Mouse (Mus musculus): ENCODE results near the gene Sar1a. TPM values are rescaled to one million over a fixed set of nuclear protein-coding genes. Genes with fewer than 3 reads are reported as not detected.

Gene Sar1a
- polyA plus RNA-seq, 1 experiment from 2014 or later = 209 TPM

GRCm38 (mm10) chr10:61715462-61715837, 35.4 kb downstream of the Sar1a start:
- Histone ChIP-seq H3K36me3 (ENCODE audit: control insufficient read depth, insufficient read depth, low read length) (no peaks in the 10 kb centered on the region), H3K9ac (ENCODE audit: low read length) (peak overlapping the region; percentile 54), H3K4me3 (ENCODE audit: low read depth, low read length) (peak overlapping the region; percentile 67), H3K4me1 (replicated peaks; ENCODE audit: control insufficient read depth, insufficient read depth, low read length) (peaks cover 3% of the 10 kb centered on the region; the same call in 1 of the 2 replicates), H3K27me3 (replicated peaks; ENCODE audit: control insufficient read depth, insufficient read depth, low read length) (no peaks in the 10 kb centered on the region), H3K4me2 (ENCODE audit: low read length) (peak overlapping the region; percentile 85), H3K9me3 (ENCODE audit: control insufficient read depth, low read length) (no peaks in the 10 kb centered on the region), H3K27ac (ENCODE audit: low read depth) (no peak overlapping the region)
- no peak for DNase-seq (ENCODE audit: low spot score)
- ATAC-seq (replicated peaks; ENCODE audit: low FRiP score, low TSS enrichment, low read depth) = no peak; the same call in 1 of the 2 replicates
- WGBS = 2% methylated on average over 9 of the region's 11 CpGs

DNA sequence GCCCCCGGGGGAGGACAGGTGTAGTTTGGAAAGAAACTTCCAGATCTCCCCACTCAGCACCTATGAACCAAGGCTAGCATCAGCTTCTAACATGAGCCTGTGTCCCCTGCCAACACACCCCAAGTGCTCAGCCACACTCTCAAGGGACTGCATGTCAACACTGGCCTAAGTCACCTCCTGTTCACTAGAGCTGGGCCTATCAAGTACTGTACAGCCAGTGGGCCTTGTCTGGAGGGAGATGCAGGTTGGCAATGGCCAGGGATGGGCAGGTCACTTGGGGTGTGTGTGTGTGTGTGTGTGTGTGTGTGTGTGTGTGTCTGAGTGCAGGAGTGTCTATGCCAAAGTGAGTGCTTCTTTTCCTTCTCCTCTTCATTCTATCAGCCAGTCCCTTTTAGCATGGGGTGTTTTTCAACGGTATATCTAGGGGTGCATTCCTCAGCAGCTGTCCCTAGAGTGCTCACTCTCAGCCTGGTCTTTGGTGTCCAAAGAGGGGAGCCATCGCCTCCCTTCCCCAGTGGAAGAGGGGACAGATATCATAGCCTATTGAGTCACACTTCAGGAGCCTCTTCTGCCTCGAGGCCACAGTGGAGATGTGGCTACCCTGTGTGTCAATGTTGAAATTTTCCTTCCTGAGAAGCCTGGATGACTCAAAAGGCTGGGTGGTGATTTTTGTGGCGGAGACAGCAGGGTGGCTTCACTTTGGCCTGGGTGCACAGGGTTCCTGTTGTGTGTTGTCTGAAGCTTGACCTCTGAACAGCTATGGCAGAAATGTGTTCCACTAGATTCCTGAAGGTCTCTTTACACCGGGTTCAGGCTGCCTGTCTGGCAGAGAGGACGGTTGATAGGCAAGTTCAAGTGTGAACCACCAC, 36.1 kb downstream of the Sar1a start:
- Histone ChIP-seq H3K27me3 (replicated peaks; ENCODE audit: control insufficient read depth, insufficient read depth, low read length) (no peaks in the 10 kb centered on the region), H3K9me3 (ENCODE audit: control insufficient read depth, low read length) (no peaks in the 10 kb centered on the region), H3K36me3 (ENCODE audit: control insufficient read depth, insufficient read depth, low read length) (no peaks in the 10 kb centered on the region), H3K4me2 (ENCODE audit: low read length) (peak overlapping the region; percentile 85), H3K27ac (ENCODE audit: low read depth) (no peak overlapping the region), H3K4me3 (ENCODE audit: low read depth, low read length) (peak overlapping the region; percentile 67; the same call in 1 of the 2 replicates), H3K4me1 (replicated peaks; ENCODE audit: control insufficient read depth, insufficient read depth, low read length) (peaks cover 3% of the 10 kb centered on the region; the same call in 1 of the 2 replicates), H3K9ac (ENCODE audit: low read length) (no peak overlapping the region)
- no peak for DNase-seq (ENCODE audit: low spot score)
- ATAC-seq (replicated peaks; ENCODE audit: low FRiP score, low TSS enrichment, low read depth) = no peak
- WGBS = 75% methylated on average over 7 of the region's 7 CpGs

- no peak overlapping the region for H3K27ac ChIP-seq (ENCODE audit: low read depth)
- ATAC-seq (replicated peaks; ENCODE audit: low FRiP score, low TSS enrichment, low read depth) (no peak), DNase-seq (ENCODE audit: low spot score) (no peak)
- H3K27me3 ChIP-seq (replicated peaks; ENCODE audit: control insufficient read depth, insufficient read depth, low read length) = no peaks in the 10 kb centered on the region
- H3K4me2 ChIP-seq (ENCODE audit: low read length) = no peak overlapping the region
- H3K4me3 ChIP-seq (ENCODE audit: low read depth, low read length) = no peak overlapping the region
- no peaks in the 10 kb centered on the region for H3K36me3 ChIP-seq (ENCODE audit: control insufficient read depth, insufficient read depth, low read length)
- H3K9me3 ChIP-seq (ENCODE audit: control insufficient read depth, low read length) = no peaks in the 10 kb centered on the region
- H3K9ac ChIP-seq (ENCODE audit: low read length) = no peak overlapping the region
- 91% methylated on average over 12 of the region's 12 CpGs for WGBS
- peaks cover 3% of the 10 kb centered on the region; the same call in 1 of the 2 replicates for H3K4me1 ChIP-seq (replicated peaks; ENCODE audit: control insufficient read depth, insufficient read depth, low read length)
Observed at GRCm38 (mm10) chr10:61717406-61718296, 37.6 kb downstream of the Sar1a start.

DNA sequence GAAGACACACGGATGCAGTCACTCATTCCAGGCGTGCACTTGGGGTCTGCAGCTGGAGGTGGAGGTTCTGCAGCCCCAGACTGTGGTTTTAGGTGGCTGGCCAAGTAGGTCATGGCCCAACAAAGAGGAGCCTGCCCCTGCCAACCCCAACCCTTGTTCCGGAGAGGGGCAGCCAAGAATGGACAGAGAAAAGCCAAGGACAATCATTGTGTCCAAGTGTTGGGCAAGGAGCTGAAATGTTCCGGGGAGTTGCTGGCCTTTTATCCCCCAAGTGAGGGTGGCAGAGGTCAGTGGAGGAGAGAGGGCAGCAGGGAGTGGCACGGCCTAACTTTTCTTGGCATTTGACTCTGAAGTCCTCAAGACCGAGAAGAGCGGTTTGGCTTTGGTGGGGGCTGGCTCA, 40.2 kb downstream of the Sar1a start:
- H3K27ac ChIP-seq (ENCODE audit: low read depth) = no peak overlapping the region
- no peaks in the 10 kb centered on the region for H3K36me3 ChIP-seq (ENCODE audit: control insufficient read depth, insufficient read depth, low read length)
- H3K4me1 ChIP-seq (replicated peaks; ENCODE audit: control insufficient read depth, insufficient read depth, low read length) = peaks cover 3% of the 10 kb centered on the region; the same call in 1 of the 2 replicates
- 90% methylated on average over 7 of the region's 7 CpGs for WGBS
- ATAC-seq (replicated peaks; ENCODE audit: low FRiP score, low TSS enrichment, low read depth) (no peak), DNase-seq (ENCODE audit: low spot score) (no peak)
- H3K9me3 ChIP-seq (ENCODE audit: control insufficient read depth, low read length) = no peaks in the 10 kb centered on the region
- no peak overlapping the region for H3K4me2 ChIP-seq (ENCODE audit: low read length)
- no peak overlapping the region for H3K9ac ChIP-seq (ENCODE audit: low read length)
- H3K4me3 ChIP-seq (ENCODE audit: low read depth, low read length) = no peak overlapping the region
- H3K27me3 ChIP-seq (replicated peaks; ENCODE audit: control insufficient read depth, insufficient read depth, low read length) = no peaks in the 10 kb centered on the region

GRCm38 (mm10) chr10:61722215-61722614, 42.1 kb downstream of the Sar1a start:
- Histone ChIP-seq H3K4me2 (ENCODE audit: low read length) (no peak overlapping the region), H3K27me3 (replicated peaks; ENCODE audit: control insufficient read depth, insufficient read depth, low read length) (no peaks in the 10 kb centered on the region), H3K36me3 (ENCODE audit: control insufficient read depth, insufficient read depth, low read length) (no peaks in the 10 kb centered on the region), H3K4me1 (replicated peaks; ENCODE audit: control insufficient read depth, insufficient read depth, low read length) (no peaks in the 10 kb centered on the region), H3K9ac (ENCODE audit: low read length) (no peak overlapping the region), H3K4me3 (ENCODE audit: low read depth, low read length) (no peak overlapping the region), H3K27ac (ENCODE audit: low read depth) (no peak overlapping the region), H3K9me3 (ENCODE audit: control insufficient read depth, low read length) (no peaks in the 10 kb centered on the region)
- 81% methylated on average over 3 of the region's 3 CpGs for WGBS
- no peak for DNase-seq (ENCODE audit: low spot score)
- no peak for ATAC-seq (replicated peaks; ENCODE audit: low FRiP score, low TSS enrichment, low read depth)

DNA sequence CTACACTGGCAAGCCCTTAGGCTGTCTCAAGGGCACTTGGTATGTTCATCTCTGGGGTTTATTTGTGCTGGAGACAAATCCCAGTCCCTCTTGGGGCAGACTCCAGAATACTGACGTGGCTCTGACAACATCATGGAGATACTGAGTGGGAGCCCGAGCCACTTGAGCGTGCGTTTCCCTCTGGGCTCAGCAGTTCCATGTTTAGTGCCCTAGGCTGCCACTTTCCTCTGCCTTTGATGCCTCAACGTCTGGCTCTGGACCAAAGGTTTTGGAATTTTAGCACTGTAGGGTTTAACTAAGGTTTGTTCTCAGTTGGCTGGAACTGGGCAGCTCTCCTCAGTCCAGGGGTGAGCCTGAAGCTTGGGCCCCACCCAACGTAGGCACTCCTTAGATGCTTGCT, 43.2 kb downstream of the Sar1a start:
- Histone ChIP-seq H3K9me3 (ENCODE audit: control insufficient read depth, low read length) (no peaks in the 10 kb centered on the region), H3K27ac (ENCODE audit: low read depth) (no peak overlapping the region), H3K4me2 (ENCODE audit: low read length) (no peak overlapping the region), H3K4me1 (replicated peaks; ENCODE audit: control insufficient read depth, insufficient read depth, low read length) (no peaks in the 10 kb centered on the region), H3K36me3 (ENCODE audit: control insufficient read depth, insufficient read depth, low read length) (0 out of 2 replicates have a peak, but pooled peaks cover 4% of the 10 kb centered on the region), H3K9ac (ENCODE audit: low read length) (no peak overlapping the region), H3K27me3 (replicated peaks; ENCODE audit: control insufficient read depth, insufficient read depth, low read length) (no peaks in the 10 kb centered on the region), H3K4me3 (ENCODE audit: low read depth, low read length) (no peak overlapping the region)
- ATAC-seq (replicated peaks; ENCODE audit: low FRiP score, low TSS enrichment, low read depth) (no peak), DNase-seq (ENCODE audit: low spot score) (no peak)
- 68% methylated on average over 6 of the region's 6 CpGs for WGBS

DNA sequence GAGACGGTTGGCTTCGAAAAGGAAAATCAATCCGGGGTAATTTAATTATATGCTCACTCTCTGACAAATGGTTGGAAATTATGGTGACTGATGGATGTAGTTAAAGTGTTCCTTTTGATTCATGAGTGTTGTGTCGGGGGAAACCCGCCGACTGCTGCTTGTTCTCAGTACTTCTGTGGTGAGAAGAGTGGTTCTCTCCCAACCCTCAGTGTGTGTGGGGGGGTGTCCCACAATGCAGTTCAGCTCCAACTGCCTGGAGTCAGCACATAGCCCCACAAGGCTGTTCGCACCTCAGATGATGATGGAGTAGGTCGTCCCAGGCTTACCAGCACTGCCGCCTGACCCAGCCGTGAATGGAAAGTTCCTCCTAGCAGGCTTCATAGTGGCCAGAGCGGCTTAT, 49.1 kb downstream of the Sar1a start:
- no peak overlapping the region for H3K27ac ChIP-seq (ENCODE audit: low read depth)
- H3K9me3 ChIP-seq (ENCODE audit: control insufficient read depth, low read length) = peaks cover 3% of the 10 kb centered on the region; the same call in 1 of the 2 replicates
- no peak overlapping the region for H3K4me3 ChIP-seq (ENCODE audit: low read depth, low read length)
- H3K9ac ChIP-seq (ENCODE audit: low read length) = no peak overlapping the region
- WGBS = 46% methylated on average over 11 of the region's 11 CpGs
- ATAC-seq (replicated peaks; ENCODE audit: low FRiP score, low TSS enrichment, low read depth) (no peak), DNase-seq (ENCODE audit: low spot score) (no peak)
- no peak overlapping the region for H3K4me2 ChIP-seq (ENCODE audit: low read length)
- peaks cover 17% of the 10 kb centered on the region for H3K36me3 ChIP-seq (ENCODE audit: control insufficient read depth, insufficient read depth, low read length)
- no peaks in the 10 kb centered on the region for H3K4me1 ChIP-seq (replicated peaks; ENCODE audit: control insufficient read depth, insufficient read depth, low read length)
- no peaks in the 10 kb centered on the region for H3K27me3 ChIP-seq (replicated peaks; ENCODE audit: control insufficient read depth, insufficient read depth, low read length)

DNA sequence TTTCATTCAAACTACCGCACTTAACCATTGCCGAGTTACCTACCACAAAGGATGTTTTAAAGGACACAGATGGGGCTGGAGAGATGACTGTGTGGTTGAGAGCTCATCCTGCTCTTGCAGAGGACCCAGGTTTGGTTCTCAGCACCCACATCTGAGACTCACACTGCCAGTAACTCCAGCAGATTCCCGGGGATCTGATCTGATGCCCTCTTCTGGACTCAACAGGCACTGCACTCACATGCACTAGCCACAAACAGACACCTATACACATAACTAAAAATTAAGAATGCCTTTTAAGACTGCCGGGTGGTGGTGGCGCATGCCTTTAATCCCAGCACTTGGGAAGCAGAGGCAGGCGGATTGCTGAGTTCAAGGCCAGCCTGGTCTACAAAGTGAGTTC, 50.1 kb downstream of the Sar1a start:
- Histone ChIP-seq H3K4me1 (replicated peaks; ENCODE audit: control insufficient read depth, insufficient read depth, low read length) (no peaks in the 10 kb centered on the region), H3K9me3 (ENCODE audit: control insufficient read depth, low read length) (peaks cover 3% of the 10 kb centered on the region; the same call in 1 of the 2 replicates), H3K4me2 (ENCODE audit: low read length) (no peak overlapping the region), H3K27me3 (replicated peaks; ENCODE audit: control insufficient read depth, insufficient read depth, low read length) (no peaks in the 10 kb centered on the region), H3K36me3 (ENCODE audit: control insufficient read depth, insufficient read depth, low read length) (peaks cover 17% of the 10 kb centered on the region), H3K27ac (ENCODE audit: low read depth) (no peak overlapping the region), H3K4me3 (ENCODE audit: low read depth, low read length) (no peak overlapping the region), H3K9ac (ENCODE audit: low read length) (no peak overlapping the region)
- no peak for DNase-seq (ENCODE audit: low spot score)
- 97% methylated on average over 6 of the region's 6 CpGs for WGBS
- ATAC-seq (replicated peaks; ENCODE audit: low FRiP score, low TSS enrichment, low read depth) = no peak
